Mouse (Mus musculus): ENCODE measurements around the gene Ak1. TPM values are rescaled to one million over a fixed set of nuclear protein-coding genes. Genes with fewer than 3 reads are reported as not detected.

Gene Ak1
- polyA plus RNA-seq, 1 experiment from 2014 or later: 31.7 TPM

GRCm38 (mm10) chr2:32606161-32607142, 15.1 kb upstream of the Ak1 start:
- peak; percentile 75 for ATAC-seq
- TF ChIP-seq CTCF (IDR thresholded peaks at IDR 0.05) (peak; percentile 80), EP300 (IDR thresholded peaks at IDR 0.05) (no peak)
- H3K4me3 ChIP-seq (ENCODE audit: low read depth, low read length): peak overlapping the region; percentile 64
- DNase-seq (ENCODE audit: low spot score): peak; percentile 90
- no peaks in the 10 kb centered on the region for H3K9me3 ChIP-seq (ENCODE audit: low read length)
- no peaks in the 10 kb centered on the region for H3K36me3 ChIP-seq (ENCODE audit: insufficient read depth, low read length)
- peak overlapping the region; percentile 27 for H3K9ac ChIP-seq (replicated peaks; ENCODE audit: low read depth)
- H3K27ac ChIP-seq (ENCODE audit: low read length): peak overlapping the region; percentile 20; the same call in 1 of the 2 replicates
- no peaks in the 10 kb centered on the region for H3K27me3 ChIP-seq (replicated peaks; ENCODE audit: insufficient read depth, low read length)
- WGBS: 11% methylated on average over 54 of the region's 55 CpGs
- H3K4me1 ChIP-seq (ENCODE audit: insufficient read depth, low read depth, low read length): peaks cover 17% of the 10 kb centered on the region; the same call in 1 of the 2 replicates
- peak overlapping the region; percentile 94 for H3K4me2 ChIP-seq (replicated peaks; ENCODE audit: low read depth, low read length)

GRCm38 (mm10) chr2:32607262-32607947, 14.2 kb upstream of the Ak1 start:
- Histone ChIP-seq H3K4me3 (ENCODE audit: low read depth, low read length) (peak overlapping the region; percentile 64), H3K36me3 (ENCODE audit: insufficient read depth, low read length) (no peaks in the 10 kb centered on the region), H3K27me3 (replicated peaks; ENCODE audit: insufficient read depth, low read length) (no peaks in the 10 kb centered on the region), H3K4me1 (ENCODE audit: insufficient read depth, low read depth, low read length) (peaks cover 11% of the 10 kb centered on the region; the same call in 1 of the 2 replicates), H3K9ac (replicated peaks; ENCODE audit: low read depth) (peak overlapping the region; percentile 27), H3K27ac (ENCODE audit: low read length) (peak overlapping the region; percentile 20; the same call in 1 of the 2 replicates), H3K9me3 (ENCODE audit: low read length) (no peaks in the 10 kb centered on the region), H3K4me2 (replicated peaks; ENCODE audit: low read depth, low read length) (peak overlapping the region; percentile 94)
- DNase-seq (ENCODE audit: low spot score) (peak; percentile 71), ATAC-seq (peak; percentile 20)
- TF ChIP-seq CTCF (IDR thresholded peaks at IDR 0.05): no peak
- no peak for TF ChIP-seq EP300 (IDR thresholded peaks at IDR 0.05)
- 6% methylated on average over 25 of the region's 34 CpGs for WGBS

- Histone ChIP-seq H3K27me3 (replicated peaks; ENCODE audit: insufficient read depth, low read length) (no peaks in the 10 kb centered on the region), H3K9ac (replicated peaks; ENCODE audit: low read depth) (no peak overlapping the region), H3K27ac (ENCODE audit: low read length) (peak overlapping the region; percentile 43), H3K4me2 (replicated peaks; ENCODE audit: low read depth, low read length) (peak overlapping the region; percentile 94), H3K36me3 (ENCODE audit: insufficient read depth, low read length) (no peaks in the 10 kb centered on the region), H3K4me3 (ENCODE audit: low read depth, low read length) (peak overlapping the region; percentile 17; the same call in 1 of the 2 replicates), H3K4me1 (ENCODE audit: insufficient read depth, low read depth, low read length) (peaks cover 7% of the 10 kb centered on the region; the same call in 1 of the 2 replicates), H3K9me3 (ENCODE audit: low read length) (no peaks in the 10 kb centered on the region)
- TF ChIP-seq CTCF (IDR thresholded peaks at IDR 0.05): peak; percentile 22; the same call in 1 of the 2 replicates
- TF ChIP-seq EP300 (IDR thresholded peaks at IDR 0.05): no peak
- 6% methylated on average over 25 of the region's 25 CpGs for WGBS
- ATAC-seq (peak; percentile 53), DNase-seq (ENCODE audit: low spot score) (peak; percentile 79)
Measured at GRCm38 (mm10) chr2:32608141-32608777, 13.3 kb upstream of the Ak1 start.

GRCm38 (mm10) chr2:32608778-32609435, 12.7 kb upstream of the Ak1 start:
- H3K9me3 ChIP-seq (ENCODE audit: low read length): no peaks in the 10 kb centered on the region
- TF ChIP-seq EP300 (IDR thresholded peaks at IDR 0.05) (no peak), CTCF (IDR thresholded peaks at IDR 0.05) (no peak)
- no peak for DNase-seq (ENCODE audit: low spot score)
- H3K9ac ChIP-seq (replicated peaks; ENCODE audit: low read depth): no peak overlapping the region
- H3K36me3 ChIP-seq (ENCODE audit: insufficient read depth, low read length): no peaks in the 10 kb centered on the region
- 0 out of 2 replicates have a peak overlapping the region, but pooled peaks have one; percentile 17 for H3K4me3 ChIP-seq (ENCODE audit: low read depth, low read length)
- H3K4me2 ChIP-seq (replicated peaks; ENCODE audit: low read depth, low read length): peak overlapping the region; percentile 94
- H3K27me3 ChIP-seq (replicated peaks; ENCODE audit: insufficient read depth, low read length): no peaks in the 10 kb centered on the region
- 56% methylated on average over 18 of the region's 18 CpGs for WGBS
- peak; percentile 13; the same call in 1 of the 2 replicates for ATAC-seq
- peaks cover 7% of the 10 kb centered on the region; the same call in 1 of the 2 replicates for H3K4me1 ChIP-seq (ENCODE audit: insufficient read depth, low read depth, low read length)
- H3K27ac ChIP-seq (ENCODE audit: low read length): peak overlapping the region; percentile 43; the same call in 1 of the 2 replicates

GRCm38 (mm10) chr2:32610610-32611229, 10.8 kb upstream of the Ak1 start:
- 0 out of 2 replicates have a peak, but pooled peaks cover 5% of the 10 kb centered on the region for H3K36me3 ChIP-seq (ENCODE audit: insufficient read depth, low read length)
- no peak overlapping the region; the same call in 1 of the 2 replicates for H3K9ac ChIP-seq (replicated peaks; ENCODE audit: low read depth)
- H3K27ac ChIP-seq (ENCODE audit: low read length): 0 out of 2 replicates have a peak overlapping the region, but pooled peaks have one; percentile 20
- no peaks in the 10 kb centered on the region for H3K9me3 ChIP-seq (ENCODE audit: low read length)
- peak overlapping the region; percentile 58 for H3K4me2 ChIP-seq (replicated peaks; ENCODE audit: low read depth, low read length)
- peaks cover 7% of the 10 kb centered on the region; the same call in 1 of the 2 replicates for H3K4me1 ChIP-seq (ENCODE audit: insufficient read depth, low read depth, low read length)
- WGBS: 9% methylated on average over 23 of the region's 23 CpGs
- TF ChIP-seq EP300 (IDR thresholded peaks at IDR 0.05) (no peak), CTCF (IDR thresholded peaks at IDR 0.05) (peak; percentile 64)
- no peaks in the 10 kb centered on the region for H3K27me3 ChIP-seq (replicated peaks; ENCODE audit: insufficient read depth, low read length)
- peak overlapping the region; percentile 25 for H3K4me3 ChIP-seq (ENCODE audit: low read depth, low read length)
- DNase-seq (ENCODE audit: low spot score): peak; percentile 64
- ATAC-seq: peak; percentile 20
